Mouse (Mus musculus) liver, embryonic 14.5 days (tissue): ENCODE data around the gene Gzmf.

Experiments
- CTCF ChIP-seq: IDR thresholded peaks from 2 replicates; pipeline ENCODE4 v1.5.1; 2016; ENCODE audit warnings: antibody characterized with exemption, low read depth, control low read depth
- EP300 ChIP-seq: IDR thresholded peaks from 2 replicates; pipeline ENCODE4 v1.6.1; 2016; ENCODE audit warnings: antibody characterized with exemption, low read depth

DNA sequence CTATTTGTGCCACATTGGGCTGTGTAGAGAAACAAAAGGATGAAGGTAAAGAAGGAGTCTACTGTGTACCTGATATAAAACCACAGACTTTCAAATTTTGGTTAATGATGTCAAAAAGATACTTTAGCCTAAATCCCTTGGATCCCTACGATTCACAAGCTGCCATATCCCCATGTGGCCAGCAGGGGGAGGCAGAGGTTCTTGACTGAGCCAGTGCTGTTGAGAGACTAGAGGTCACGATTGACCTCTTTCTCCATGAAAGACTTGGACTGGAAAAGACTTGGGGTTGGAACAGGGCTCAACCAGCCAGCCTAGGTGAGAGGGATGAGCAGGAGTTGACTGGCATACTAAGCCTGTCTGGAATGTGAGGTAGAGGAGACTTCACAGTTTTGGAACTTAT, 7.2 kb downstream of the Gzmf start:
- TF ChIP-seq EP300: no peak
- TF ChIP-seq CTCF: peak; percentile 93
